Mouse (Mus musculus) stomach, postnatal 0 days (tissue): ENCODE results near the gene Pofut2. TPM values are rescaled to one million over a fixed set of nuclear protein-coding genes. Genes with fewer than 3 reads are reported as not detected.

Experiments used
- ATAC-seq: fragments of 200-750 bp; cut with Nextera tagmentation; 2 replicates; pipeline ENCODE4 v1.8.0; 2017; ENCODE audit not compliant: low FRiP score, low TSS enrichment
- DNase-seq: peaks from one replicate; pipeline ENCODE4 v3.0.0-alpha.2; 2016; ENCODE audit warnings: low spot score
- H3K27ac ChIP-seq: fragments of 300-500 bp; sonication (generic); replicated peaks from 2 replicates; pipeline ENCODE4 v1.5.1; 2014; ENCODE audit warnings: mild to moderate bottlenecking, control low read depth
- H3K27me3 ChIP-seq: fragments of 300-500 bp; sonication (generic); 2 replicates; pipeline ENCODE4 v1.6.1; 2014; ENCODE audit warnings: low read length; ENCODE audit not compliant: control insufficient read depth, insufficient read depth
- H3K36me3 ChIP-seq: fragments of 300-500 bp; sonication (generic); 2 replicates; pipeline ENCODE4 v1.6.1; 2014; ENCODE audit warnings: low read length, mixed read lengths; ENCODE audit not compliant: control insufficient read depth, insufficient read depth
- H3K4me1 ChIP-seq: fragments of 300-500 bp; sonication (generic); replicated peaks from 2 replicates; pipeline ENCODE4 v1.6.1; 2014; ENCODE audit warnings: antibody characterized with exemption; ENCODE audit not compliant: control insufficient read depth, insufficient read depth
- H3K4me2 ChIP-seq: fragments of 300-500 bp; sonication (generic); replicated peaks from 2 replicates; pipeline ENCODE4 v1.6.1; 2014; ENCODE audit warnings: low read depth, mild to moderate bottlenecking, control low read depth, moderate library complexity
- H3K4me3 ChIP-seq: fragments of 300-500 bp; sonication (generic); 2 replicates; pipeline ENCODE4 v1.5.1; 2014; ENCODE audit warnings: low read depth, low read length, control low read depth
- H3K9ac ChIP-seq: fragments of 300-500 bp; sonication (generic); 2 replicates; pipeline ENCODE4 v1.6.1; 2014; ENCODE audit warnings: mild to moderate bottlenecking, low read length, control low read depth, mixed read lengths
- H3K9me3 ChIP-seq: fragments of 300-500 bp; sonication (generic); 2 replicates; pipeline ENCODE4 v1.6.1; 2016; ENCODE audit warnings: low read length; ENCODE audit not compliant: control insufficient read depth
- CTCF ChIP-seq: IDR thresholded peaks from 2 replicates; pipeline ENCODE4 v1.5.1; 2016; ENCODE audit warnings: antibody characterized with exemption, low read depth, mild to moderate bottlenecking, moderate library complexity
- EP300 ChIP-seq: optimal IDR thresholded peaks from 2 replicates; pipeline ENCODE3; 2016; ENCODE audit warnings: antibody characterized with exemption
- WGBS: fragments of 180-500 bp; shearing (Covaris S2); extraction: QIAGEN DNeasy Blood & Tissue Kit; methylation state at CpG from one replicate; pipeline ENCODE4 v1.1.7; 2014; 5-methylcytosine and 5-hydroxymethylcytosine counted together
- polyA plus RNA-seq: library from polyadenylated mRNA; unstranded; fragments of >200 nt; fragmentation: Nextera tagmentation; extraction: Ambion mirVana; gene quantifications from 2 replicates; pipeline ENCODE4 v1.2.1, GENCODE M21; 2015

The Pofut2 gene
- polyA plus RNA-seq, 1 experiment from 2014 or later, result 54.0 TPM

DNA sequence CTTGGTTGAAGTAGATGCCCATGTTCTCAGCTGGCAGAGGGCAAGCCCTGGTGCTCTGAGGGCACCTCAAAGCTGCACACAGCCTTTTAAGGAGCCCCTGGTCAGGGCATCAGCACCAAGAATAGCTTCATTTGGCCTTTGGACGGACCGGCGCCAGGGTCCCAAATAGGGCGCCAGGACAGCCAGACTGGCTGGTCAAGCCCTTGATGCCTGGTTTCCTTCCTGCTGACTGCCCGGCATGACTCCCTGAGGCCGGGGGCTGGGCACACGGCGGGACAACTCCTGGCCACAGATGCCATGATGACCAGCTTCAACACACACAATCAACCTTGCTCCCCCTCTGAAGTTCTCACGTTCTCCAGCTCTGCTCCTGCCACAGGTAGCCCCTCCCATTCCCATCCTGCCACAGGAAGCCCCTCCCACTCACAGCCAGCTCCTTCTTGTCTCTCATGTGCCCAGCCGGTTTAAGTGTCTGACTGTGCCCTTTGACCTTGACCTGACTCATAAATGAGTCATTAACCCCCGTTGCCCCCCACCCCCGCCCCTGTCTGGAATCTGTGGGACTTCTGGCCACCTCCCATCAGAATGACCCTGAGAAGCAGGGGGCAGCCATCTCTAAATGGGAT, 23.9 kb upstream of the Pofut2 start:
- Histone ChIP-seq H3K4me1 (0 out of 2 replicates have a peak, but pooled peaks cover 2% of the 10 kb centered on the region), H3K9me3 (no peaks in the 10 kb centered on the region), H3K27ac (no peak overlapping the region), H3K27me3 (no peaks in the 10 kb centered on the region), H3K4me2 (no peak overlapping the region), H3K9ac (no peak overlapping the region), H3K36me3 (no peaks in the 10 kb centered on the region), H3K4me3 (no peak overlapping the region)
- no peak for ATAC-seq
- TF ChIP-seq CTCF (no peak), EP300 (no peak)
- 71% methylated on average over 12 of the region's 12 CpGs for WGBS
- no peak for DNase-seq

DNA sequence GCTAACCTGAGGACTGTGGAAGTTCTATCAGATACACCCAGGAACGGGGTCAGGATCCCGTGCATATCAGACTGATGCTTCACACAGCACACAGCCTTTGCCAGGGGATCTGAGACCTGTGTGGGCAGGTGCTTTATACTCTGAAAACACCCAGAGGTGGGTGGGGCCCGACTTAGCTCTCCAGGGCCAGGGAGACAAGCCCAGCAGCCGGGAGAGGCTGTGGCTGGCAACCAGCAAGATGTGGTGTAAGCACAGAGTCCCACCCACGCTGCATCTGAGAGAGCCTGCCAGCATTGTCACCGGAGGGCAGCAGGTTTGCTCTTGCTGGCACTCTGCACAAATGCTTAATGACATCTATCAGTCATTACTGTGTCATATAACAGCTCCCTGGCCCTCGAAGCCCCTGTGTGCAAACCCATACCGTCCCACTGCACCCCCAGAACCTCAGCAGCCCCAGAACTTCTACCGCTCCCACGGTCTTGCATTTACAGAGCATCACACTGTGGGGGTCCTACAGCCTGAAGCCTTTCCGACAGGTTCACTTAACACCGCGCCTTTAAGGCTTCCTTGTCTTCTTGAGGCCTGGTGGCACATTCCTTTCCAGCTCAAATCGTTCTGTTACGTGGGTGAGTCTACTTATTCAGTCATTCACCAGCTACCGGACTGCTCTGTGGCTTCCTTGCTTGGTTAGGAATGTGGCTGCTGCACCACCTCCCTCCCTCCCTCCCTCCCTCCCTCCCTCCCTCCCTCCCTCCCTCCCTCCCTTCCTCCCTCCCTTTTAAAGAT, 21.0 kb upstream of the Pofut2 start:
- TF ChIP-seq CTCF (no peak), EP300 (no peak)
- DNase-seq (peak; percentile 61), ATAC-seq (peak; percentile 59)
- Histone ChIP-seq H3K27me3 (no peaks in the 10 kb centered on the region), H3K4me1 (peaks cover 2% of the 10 kb centered on the region; the same call in 1 of the 2 replicates), H3K4me3 (no peak overlapping the region), H3K36me3 (no peaks in the 10 kb centered on the region), H3K9me3 (no peaks in the 10 kb centered on the region), H3K27ac (no peak overlapping the region), H3K4me2 (no peak overlapping the region), H3K9ac (no peak overlapping the region)
- WGBS, result 50% methylated on average over 16 of the region's 16 CpGs

DNA sequence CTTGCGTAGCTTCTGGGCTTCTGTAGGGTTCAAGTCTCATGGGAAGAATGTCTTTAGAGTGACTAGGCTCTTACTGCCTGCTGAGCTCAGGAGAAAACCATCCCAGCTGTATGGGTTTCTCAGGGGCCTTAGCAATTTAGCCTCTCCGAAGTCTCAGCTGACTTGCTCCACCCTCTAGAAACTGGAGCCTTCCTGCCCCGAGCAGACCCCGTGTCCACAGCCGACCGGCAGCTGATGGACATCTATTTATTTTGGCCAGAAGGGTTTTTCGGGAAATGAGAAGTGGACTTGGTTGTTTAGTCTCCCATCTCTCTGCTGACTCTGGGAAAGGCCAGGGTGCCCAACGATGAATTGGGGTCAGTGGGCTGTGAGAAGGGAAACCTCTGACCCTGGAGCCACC, 18.3 kb upstream of the Pofut2 start:
- Histone ChIP-seq H3K27me3 (no peaks in the 10 kb centered on the region), H3K9ac (no peak overlapping the region), H3K4me3 (no peak overlapping the region), H3K36me3 (no peaks in the 10 kb centered on the region), H3K27ac (no peak overlapping the region; the same call in 1 of the 2 replicates), H3K4me2 (no peak overlapping the region), H3K9me3 (no peaks in the 10 kb centered on the region), H3K4me1 (peaks cover 2% of the 10 kb centered on the region; the same call in 1 of the 2 replicates)
- DNase-seq (no peak), ATAC-seq (no peak)
- 52% methylated on average over 8 of the region's 8 CpGs for WGBS
- TF ChIP-seq CTCF (no peak), EP300 (no peak)

DNA sequence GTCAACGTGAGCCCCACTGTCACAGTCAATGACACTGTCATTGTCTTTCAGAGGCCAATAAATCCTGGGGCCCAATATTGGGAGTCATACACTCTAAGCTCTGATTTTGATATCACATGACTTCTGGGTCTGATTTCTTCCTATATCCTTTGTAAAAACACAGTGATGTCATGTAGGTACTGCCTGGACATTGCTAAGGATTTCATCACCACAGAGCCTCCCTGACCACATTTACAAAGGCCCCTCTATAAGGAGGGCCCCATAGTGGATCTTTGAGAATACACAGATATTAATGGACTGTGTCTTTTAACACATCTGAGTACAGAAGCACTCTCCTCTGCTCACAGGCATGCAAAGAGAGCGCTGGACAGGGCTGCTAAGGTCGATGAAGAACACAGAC, 16.6 kb upstream of the Pofut2 start:
- no peaks in the 10 kb centered on the region for H3K36me3 ChIP-seq
- no peak overlapping the region for H3K9ac ChIP-seq
- H3K4me1 ChIP-seq, result peaks cover 2% of the 10 kb centered on the region; the same call in 1 of the 2 replicates
- DNase-seq, result no peak
- H3K27ac ChIP-seq, result peak overlapping the region; percentile 74
- no peak overlapping the region for H3K4me2 ChIP-seq
- WGBS, result 66% methylated on average over 3 of the region's 3 CpGs
- no peaks in the 10 kb centered on the region for H3K27me3 ChIP-seq
- H3K9me3 ChIP-seq, result no peaks in the 10 kb centered on the region
- ATAC-seq, result no peak
- H3K4me3 ChIP-seq, result no peak overlapping the region
- TF ChIP-seq CTCF (no peak), EP300 (no peak)

DNA sequence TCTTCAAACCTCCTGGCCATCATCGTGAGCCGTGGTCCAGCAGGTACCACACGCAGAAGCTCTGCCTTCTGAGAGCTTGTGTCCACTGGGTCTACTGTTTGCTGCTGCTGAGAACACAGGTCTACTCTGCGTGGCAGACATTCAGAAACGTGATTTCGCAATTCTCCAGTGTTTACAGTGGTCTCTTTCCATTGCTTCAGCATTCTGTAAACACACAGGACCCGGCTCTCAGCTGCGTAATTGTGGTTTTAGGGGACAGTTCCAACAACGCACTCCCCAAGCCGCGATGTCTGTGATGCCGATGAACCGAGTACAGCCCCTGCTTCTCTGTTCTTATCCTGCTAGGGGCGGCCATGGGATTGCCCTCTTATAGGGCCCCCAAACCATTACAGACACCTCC, 16.1 kb upstream of the Pofut2 start:
- Histone ChIP-seq H3K9me3 (no peaks in the 10 kb centered on the region), H3K27me3 (no peaks in the 10 kb centered on the region), H3K4me2 (no peak overlapping the region), H3K4me3 (no peak overlapping the region), H3K4me1 (peaks cover 2% of the 10 kb centered on the region; the same call in 1 of the 2 replicates), H3K27ac (peak overlapping the region; percentile 76), H3K9ac (no peak overlapping the region), H3K36me3 (no peaks in the 10 kb centered on the region)
- DNase-seq (no peak), ATAC-seq (peak; percentile 55; the same call in 1 of the 2 replicates)
- TF ChIP-seq EP300 (no peak), CTCF (no peak)
- WGBS, result 46% methylated on average over 14 of the region's 14 CpGs
